Mouse (Mus musculus) intestine, postnatal 0 days (tissue): ENCODE measurements at regions not wholly inside any gene's neighbourhood (a gene's known extent, or its start where the extent isn't known, plus 50 kb on each side); places are given as distances from the start of the nearest gene placed in this dataset.

Experiments
- ATAC-seq: fragments of 200-750 bp; cut with Nextera tagmentation; 2 replicates; pipeline ENCODE4 v1.8.0; 2017; ENCODE audit warnings: mild to moderate bottlenecking, moderate TSS enrichment, moderate library complexity
- H3K27ac ChIP-seq: fragments of 300-500 bp; sonication (generic); 2 replicates; pipeline ENCODE4 v1.5.1; 2014; ENCODE audit warnings: mild to moderate bottlenecking, low read depth, low read length, moderate library complexity
- H3K27me3 ChIP-seq: fragments of 300-500 bp; sonication (generic); replicated peaks from 2 replicates; pipeline ENCODE4 v1.6.1; 2014; ENCODE audit warnings: low read length, mixed read lengths; ENCODE audit not compliant: control insufficient read depth, insufficient read depth
- H3K36me3 ChIP-seq: fragments of 300-500 bp; sonication (generic); 2 replicates; pipeline ENCODE4 v1.6.1; 2014; ENCODE audit warnings: mild to moderate bottlenecking, moderate library complexity; ENCODE audit not compliant: control insufficient read depth, insufficient read depth
- H3K4me1 ChIP-seq: fragments of 300-500 bp; sonication (generic); replicated peaks from 2 replicates; pipeline ENCODE4 v1.6.1; 2014; ENCODE audit warnings: antibody characterized with exemption, low read length, mixed read lengths; ENCODE audit not compliant: control insufficient read depth, insufficient read depth
- H3K4me2 ChIP-seq: fragments of 300-500 bp; sonication (generic); replicated peaks from 2 replicates; pipeline ENCODE4 v1.6.1; 2014; ENCODE audit warnings: low read depth, mild to moderate bottlenecking, moderate library complexity
- H3K4me3 ChIP-seq: fragments of 300-500 bp; sonication (generic); 2 replicates; pipeline ENCODE4 v1.5.1; 2014; ENCODE audit warnings: low read depth, low read length
- H3K9ac ChIP-seq: fragments of 300-500 bp; sonication (generic); 2 replicates; pipeline ENCODE4 v1.6.1; 2014; ENCODE audit warnings: mild to moderate bottlenecking, low read depth, low read length
- H3K9me3 ChIP-seq: fragments of 300-500 bp; sonication (generic); 2 replicates; pipeline ENCODE4 v1.6.1; 2016; ENCODE audit warnings: mixed run types; ENCODE audit not compliant: control insufficient read depth
- CTCF ChIP-seq: sonication (generic); IDR thresholded peaks from 2 replicates; pipeline ENCODE4 v1.5.1; 2016; ENCODE audit warnings: low read depth, mild to moderate bottlenecking, control low read depth, antibody characterized with exemption, moderate library complexity
- WGBS: fragments of 180-500 bp; shearing (Covaris S2); extraction: QIAGEN DNeasy Blood & Tissue Kit; methylation state at CpG from one replicate; pipeline ENCODE4 v1.1.7; 2014; 5-methylcytosine and 5-hydroxymethylcytosine counted together

DNA sequence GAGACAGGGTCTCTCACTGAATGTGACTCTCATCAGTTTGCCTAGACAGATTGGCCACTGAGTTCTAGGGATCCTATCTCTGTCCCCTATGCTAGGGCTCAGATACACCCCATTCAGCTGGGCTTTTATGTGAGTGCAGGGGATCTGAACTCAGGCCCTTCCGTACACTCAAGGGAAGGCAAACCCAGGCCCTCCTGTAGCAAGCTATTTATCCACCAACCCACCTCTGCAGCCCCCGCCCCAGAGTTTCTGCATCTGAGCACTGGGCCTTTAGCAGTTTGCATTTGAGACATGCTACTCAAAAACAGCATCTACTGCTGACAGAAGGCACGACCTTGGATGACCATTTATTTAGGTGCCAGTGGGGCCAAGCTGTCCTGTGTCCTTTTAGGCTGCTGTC lies 253.0 kb upstream of the Runx1 start:
- H3K9ac ChIP-seq = no peak overlapping the region
- no peaks in the 10 kb centered on the region for H3K27me3 ChIP-seq
- H3K36me3 ChIP-seq = no peaks in the 10 kb centered on the region
- 0 out of 2 replicates have a peak, but pooled peaks cover 3% of the 10 kb centered on the region for H3K4me1 ChIP-seq
- H3K9me3 ChIP-seq = no peaks in the 10 kb centered on the region
- 79% methylated on average over 3 of the region's 3 CpGs for WGBS
- H3K4me2 ChIP-seq = no peak overlapping the region
- no peak for ATAC-seq
- no peak for TF ChIP-seq CTCF
- no peak overlapping the region for H3K4me3 ChIP-seq
- no peak overlapping the region for H3K27ac ChIP-seq

GRCm38 (mm10) chr16:93075488-93075887 lies 249.5 kb upstream of the Runx1 start:
- H3K9ac ChIP-seq = no peak overlapping the region
- H3K36me3 ChIP-seq = no peaks in the 10 kb centered on the region
- 79% methylated on average over 11 of the region's 11 CpGs for WGBS
- H3K4me3 ChIP-seq = no peak overlapping the region
- H3K4me2 ChIP-seq = no peak overlapping the region
- no peak for TF ChIP-seq CTCF
- H3K4me1 ChIP-seq = 0 out of 2 replicates have a peak, but pooled peaks cover 3% of the 10 kb centered on the region
- no peak overlapping the region for H3K27ac ChIP-seq
- H3K9me3 ChIP-seq = no peaks in the 10 kb centered on the region
- no peak for ATAC-seq
- no peaks in the 10 kb centered on the region for H3K27me3 ChIP-seq

GRCm38 (mm10) chr16:93072156-93072555 lies 246.2 kb upstream of the Runx1 start:
- Histone ChIP-seq H3K4me2 (no peak overlapping the region), H3K27ac (peak overlapping the region; percentile 28; the same call in 1 of the 2 replicates)

GRCm38 (mm10) chr16:93071726-93072125 lies 245.8 kb upstream of the Runx1 start:
- no peak overlapping the region for H3K4me2 ChIP-seq
- H3K27me3 ChIP-seq = no peaks in the 10 kb centered on the region
- no peak overlapping the region for H3K4me3 ChIP-seq
- peak overlapping the region; percentile 28; the same call in 1 of the 2 replicates for H3K27ac ChIP-seq
- 49% methylated on average over 6 of the region's 6 CpGs for WGBS
- no peak overlapping the region for H3K9ac ChIP-seq
- no peaks in the 10 kb centered on the region for H3K36me3 ChIP-seq
- H3K4me1 ChIP-seq = no peaks in the 10 kb centered on the region
- H3K9me3 ChIP-seq = no peaks in the 10 kb centered on the region
- ATAC-seq = no peak
- no peak for TF ChIP-seq CTCF

More at GRCm38 (mm10) chr16:93072156-93072555, 246.2 kb upstream of the Runx1 start:
- 43% methylated on average over 6 of the region's 6 CpGs for WGBS
- Histone ChIP-seq H3K4me3 (no peak overlapping the region), H3K27me3 (no peaks in the 10 kb centered on the region), H3K9me3 (no peaks in the 10 kb centered on the region), H3K9ac (no peak overlapping the region), H3K4me1 (no peaks in the 10 kb centered on the region), H3K36me3 (no peaks in the 10 kb centered on the region)
- 0 out of 2 replicates have a peak, but pooled peaks have one; percentile 2 for TF ChIP-seq CTCF
- no peak for ATAC-seq

- WGBS = 85% methylated on average over 2 of the region's 2 CpGs
- Histone ChIP-seq H3K27me3 (no peaks in the 10 kb centered on the region), H3K4me1 (no peaks in the 10 kb centered on the region; the same call in 1 of the 2 replicates), H3K9ac (no peak overlapping the region), H3K27ac (no peak overlapping the region), H3K4me3 (no peak overlapping the region), H3K36me3 (no peaks in the 10 kb centered on the region), H3K9me3 (no peaks in the 10 kb centered on the region), H3K4me2 (no peak overlapping the region)
- TF ChIP-seq CTCF = no peak
- no peak for ATAC-seq
Observed at GRCm38 (mm10) chr16:93066821-93067220, 240.9 kb upstream of the Runx1 start.

GRCm38 (mm10) chr16:93061475-93062179 lies 235.7 kb upstream of the Runx1 start:
- H3K9ac ChIP-seq = no peak overlapping the region
- TF ChIP-seq CTCF = no peak
- H3K9me3 ChIP-seq = no peaks in the 10 kb centered on the region
- no peaks in the 10 kb centered on the region for H3K27me3 ChIP-seq
- no peak overlapping the region for H3K4me3 ChIP-seq
- no peak overlapping the region for H3K27ac ChIP-seq
- no peaks in the 10 kb centered on the region for H3K36me3 ChIP-seq
- H3K4me1 ChIP-seq = no peaks in the 10 kb centered on the region; the same call in 1 of the 2 replicates
- no peak for ATAC-seq
- H3K4me2 ChIP-seq = no peak overlapping the region
- WGBS = 71% methylated on average over 4 of the region's 4 CpGs
